Mouse (Mus musculus) midbrain, embryonic 15.5 days (tissue): ENCODE results near the gene Ly6g6d. TPM values are rescaled to one million over a fixed set of nuclear protein-coding genes. Genes with fewer than 3 reads are reported as not detected.
A peak's percentile ranks its signal among the peaks of the same experiment; 100 is the strongest.

Experiments
- ATAC-seq: fragments of 200-750 bp; cut with Nextera tagmentation; replicated peaks from 2 replicates; pipeline ENCODE4 v1.8.0; 2017; ENCODE audit warnings: moderate TSS enrichment
- H3K27ac ChIP-seq: fragments of 300-500 bp; sonication (generic); 2 replicates; pipeline ENCODE4 v1.5.1; 2015; ENCODE audit warnings: mild to moderate bottlenecking, inconsistent platforms
- H3K27me3 ChIP-seq: fragments of 300-500 bp; sonication (generic); replicated peaks from 2 replicates; pipeline ENCODE4 v1.6.1; 2015; ENCODE audit warnings: inconsistent platforms
- H3K36me3 ChIP-seq: fragments of 300-500 bp; sonication (generic); replicated peaks from 2 replicates; pipeline ENCODE4 v1.6.1; 2015; ENCODE audit warnings: inconsistent platforms
- H3K4me1 ChIP-seq: fragments of 300-500 bp; sonication (generic); 2 replicates; pipeline ENCODE4 v1.6.1; 2015; ENCODE audit warnings: inconsistent platforms
- H3K4me2 ChIP-seq: fragments of 300-500 bp; sonication (generic); 2 replicates; pipeline ENCODE4 v1.6.1; 2015; ENCODE audit warnings: inconsistent platforms, mild to moderate bottlenecking, moderate library complexity
- H3K4me3 ChIP-seq: fragments of 300-500 bp; sonication (generic); 2 replicates; pipeline ENCODE4 v1.5.1; 2015; ENCODE audit warnings: mild to moderate bottlenecking, inconsistent platforms
- H3K9ac ChIP-seq: fragments of 300-500 bp; sonication (generic); 2 replicates; pipeline ENCODE4 v1.6.1; 2015; ENCODE audit warnings: mild to moderate bottlenecking, inconsistent platforms
- H3K9me3 ChIP-seq: fragments of 300-500 bp; sonication (generic); 2 replicates; pipeline ENCODE4 v1.6.1; 2016; ENCODE audit warnings: inconsistent platforms
- WGBS: fragments of 180-500 bp; shearing (Covaris S2); methylation state at CpG from one replicate; pipeline ENCODE4 v1.1.7; 2015; ENCODE audit warnings: mixed read lengths; 5-methylcytosine and 5-hydroxymethylcytosine counted together
- polyA plus RNA-seq: library from polyadenylated mRNA; unstranded; fragments of >200 nt; fragmentation: Nextera tagmentation; extraction: Ambion mirVana; gene quantifications from 2 replicates; pipeline ENCODE4 v1.2.1, GENCODE M21; 2015

Gene Ly6g6d
- polyA plus RNA-seq, 1 experiment from 2014 or later: 1.9 TPM

GRCm38 (mm10) chr17:35094475-35095365 lies 16.9 kb upstream of the Ly6g6d start:
- Histone ChIP-seq H3K4me3 (no peak overlapping the region), H3K27ac (no peak overlapping the region), H3K9me3 (no peaks in the 10 kb centered on the region), H3K36me3 (peaks cover 21% of the 10 kb centered on the region), H3K9ac (no peak overlapping the region), H3K4me2 (no peak overlapping the region), H3K4me1 (peaks cover 14% of the 10 kb centered on the region), H3K27me3 (no peaks in the 10 kb centered on the region)
- ATAC-seq: no peak
- WGBS: 94% methylated on average over 15 of the region's 15 CpGs

GRCm38 (mm10) chr17:35092403-35093198 lies 14.7 kb upstream of the Ly6g6d start:
- no peak overlapping the region for H3K9ac ChIP-seq
- H3K9me3 ChIP-seq: no peaks in the 10 kb centered on the region
- no peak overlapping the region for H3K27ac ChIP-seq
- peaks cover 16% of the 10 kb centered on the region for H3K36me3 ChIP-seq
- H3K4me3 ChIP-seq: no peak overlapping the region
- WGBS: 91% methylated on average over 14 of the region's 14 CpGs
- no peak for ATAC-seq
- H3K4me1 ChIP-seq: peaks cover 15% of the 10 kb centered on the region
- H3K4me2 ChIP-seq: no peak overlapping the region
- no peaks in the 10 kb centered on the region for H3K27me3 ChIP-seq

DNA sequence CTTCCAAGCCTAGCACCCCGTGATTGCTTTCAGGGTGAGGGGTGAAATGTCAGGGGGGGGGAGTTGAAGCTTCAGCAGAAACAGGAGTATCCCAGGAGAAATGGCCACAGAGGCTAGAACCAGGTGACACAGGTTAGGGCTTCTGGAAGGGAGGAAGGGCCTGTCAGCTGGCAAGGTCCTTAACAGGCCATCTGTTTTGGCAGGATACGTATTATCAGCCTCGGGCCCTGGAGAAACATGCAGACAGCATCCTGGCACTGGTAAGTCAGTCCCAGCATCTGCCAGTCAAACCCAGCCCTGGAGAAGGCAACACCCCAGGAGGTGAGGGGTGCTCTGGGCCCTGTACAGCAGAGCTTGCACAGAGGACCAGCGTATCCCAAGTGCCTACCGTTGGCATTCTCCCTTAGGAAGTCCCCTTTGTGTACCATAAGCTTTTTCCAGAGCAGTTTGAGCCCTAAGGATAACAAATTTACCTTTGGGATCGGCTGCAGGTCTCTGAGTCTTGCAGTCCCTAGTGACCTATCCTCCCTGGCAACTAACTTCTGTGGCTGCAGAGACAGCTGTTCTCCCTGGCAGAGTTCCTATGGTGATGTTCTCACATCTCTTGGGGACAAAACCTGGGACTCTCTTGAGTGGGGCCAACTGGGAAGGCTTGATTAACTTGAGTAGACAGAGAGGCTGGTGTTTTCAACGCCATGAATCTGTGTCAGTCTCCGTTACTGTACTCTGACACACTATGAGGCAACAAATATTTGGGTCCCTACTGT lies 12.5 kb upstream of the Ly6g6d start:
- no peak for ATAC-seq
- Histone ChIP-seq H3K9me3 (no peaks in the 10 kb centered on the region), H3K4me3 (peak overlapping the region; percentile 73), H3K4me1 (peaks cover 15% of the 10 kb centered on the region), H3K27ac (peak overlapping the region; percentile 100; the same call in 1 of the 2 replicates), H3K27me3 (no peaks in the 10 kb centered on the region), H3K4me2 (peak overlapping the region; percentile 67), H3K9ac (peak overlapping the region; percentile 94), H3K36me3 (peaks cover 4% of the 10 kb centered on the region)
- WGBS: 67% methylated on average over 8 of the region's 8 CpGs

DNA sequence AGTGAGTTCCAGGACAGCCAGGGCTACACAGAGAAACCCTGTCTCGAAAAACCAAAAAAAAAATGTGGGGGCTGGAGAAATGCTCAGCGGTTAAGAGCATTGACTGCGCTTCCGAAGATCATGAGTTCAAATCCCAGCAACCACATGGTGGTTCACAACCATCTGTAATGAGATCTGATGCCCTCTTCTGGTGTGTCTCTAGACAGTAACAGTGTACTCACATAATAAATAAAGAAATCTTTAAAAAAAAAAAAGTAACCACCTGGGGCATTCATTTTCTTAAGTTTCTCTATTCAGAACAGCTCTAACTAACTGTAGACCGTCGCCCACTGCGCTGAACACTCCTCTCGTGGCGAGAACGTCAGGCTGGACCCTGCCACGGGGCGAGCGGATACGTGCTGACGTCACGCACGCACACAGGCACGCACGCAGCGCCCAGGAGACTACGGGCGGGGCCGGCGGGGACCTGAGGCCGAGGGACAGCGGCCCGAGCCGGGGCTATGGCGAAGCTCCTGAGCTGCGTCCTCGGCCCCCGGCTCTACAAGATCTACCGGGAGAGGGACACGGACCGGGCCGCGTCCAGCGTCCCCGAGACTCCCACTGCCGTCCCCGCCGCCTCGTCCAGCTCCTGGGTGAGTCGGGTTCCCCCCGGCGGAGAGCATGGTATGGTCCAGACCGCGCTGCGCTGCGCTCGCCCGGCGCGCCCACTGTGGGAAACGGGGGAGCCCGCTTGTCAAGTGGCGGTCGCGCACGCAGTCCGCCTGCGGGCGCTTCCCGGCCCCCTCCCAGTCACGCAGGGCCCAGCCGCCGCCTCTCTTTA lies 11.2 kb upstream of the Ly6g6d start, which contains the start of gene Abhd16a:
Abhd16a (plus strand) TSS at position 439 of the 820 bp plus-strand sequence.
- H3K4me3 ChIP-seq: peak within 1 kb of the TSS; percentile 73
- no peaks in the 10 kb centered on the region for H3K9me3 ChIP-seq
- H3K4me2 ChIP-seq: peak within 1 kb of the TSS; percentile 67
- no peaks in the 10 kb centered on the region for H3K27me3 ChIP-seq
- peak within 1 kb of the TSS; percentile 100 for H3K27ac ChIP-seq
- H3K36me3 ChIP-seq: no peaks in the 10 kb centered on the region; the same call in 1 of the 2 replicates
- peak within 1 kb of the TSS; percentile 94 for H3K9ac ChIP-seq
- peak; percentile 99 for ATAC-seq
- peaks cover 15% of the 10 kb centered on the region for H3K4me1 ChIP-seq
- 3% methylated on average over 66 of the region's 67 CpGs for WGBS

DNA sequence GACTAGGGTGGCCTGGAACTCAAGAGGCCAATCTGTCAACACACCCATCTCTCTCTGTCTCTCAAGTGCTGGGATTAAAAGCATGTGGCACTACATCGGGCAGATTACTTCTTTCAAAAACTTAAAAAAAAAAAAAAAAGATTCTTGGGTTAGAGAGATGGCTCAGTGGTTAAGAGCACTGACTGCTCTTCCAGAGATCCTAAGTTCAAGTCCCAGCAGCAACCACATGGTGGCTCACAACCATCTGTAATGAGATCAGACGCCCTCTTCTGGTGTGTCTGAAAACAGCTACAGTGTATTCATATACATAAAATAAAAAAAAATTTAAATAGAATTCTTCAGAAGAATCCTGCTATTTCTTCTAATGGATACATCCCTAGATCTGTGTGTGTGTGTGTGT lies 10.3 kb upstream of the Ly6g6d start:
- ATAC-seq: no peak
- 51% methylated on average over 2 of the region's 2 CpGs for WGBS
- no peak overlapping the region for H3K4me2 ChIP-seq
- no peaks in the 10 kb centered on the region for H3K27me3 ChIP-seq
- no peak overlapping the region for H3K27ac ChIP-seq
- H3K4me1 ChIP-seq: peaks cover 15% of the 10 kb centered on the region
- H3K4me3 ChIP-seq: no peak overlapping the region
- no peaks in the 10 kb centered on the region for H3K9me3 ChIP-seq
- no peaks in the 10 kb centered on the region; the same call in 1 of the 2 replicates for H3K36me3 ChIP-seq
- no peak overlapping the region for H3K9ac ChIP-seq

DNA sequence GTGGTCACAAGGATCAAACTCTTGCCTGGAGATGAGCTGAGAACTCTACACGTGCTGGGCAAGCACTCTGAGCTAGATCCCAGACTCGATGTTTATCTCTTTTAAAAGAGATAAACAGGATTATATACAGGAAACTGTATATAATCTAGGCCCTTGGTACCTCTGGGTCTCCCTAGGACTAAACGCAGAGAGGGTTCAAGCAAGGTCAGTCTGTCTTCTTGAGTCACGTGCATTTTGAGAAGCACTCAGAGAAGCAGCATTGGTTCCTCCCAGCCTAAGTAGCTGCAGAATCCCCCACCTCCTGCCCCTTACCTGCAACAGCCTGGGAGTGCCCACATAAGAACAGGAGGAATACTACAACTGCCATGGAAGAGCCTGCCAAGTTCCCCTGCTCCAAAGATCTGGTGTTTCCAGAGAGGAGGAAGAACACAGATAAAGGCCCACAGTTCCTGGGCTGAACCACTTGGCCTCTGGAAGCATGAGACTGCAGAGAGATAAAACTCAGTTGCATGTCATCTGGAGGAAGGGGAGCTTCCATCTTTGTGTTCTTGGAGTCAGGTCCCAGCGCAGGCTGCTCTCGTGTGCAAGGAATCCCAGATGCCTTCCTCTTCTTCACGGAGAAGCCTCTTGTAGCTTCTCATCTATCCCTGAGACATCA lies 7.5 kb upstream of the Ly6g6d start, which contains the start of gene Ly6g6f:
Ly6g6f (minus strand) TSS at position 403 of the 658 bp plus-strand sequence.
- Histone ChIP-seq H3K4me1 (peaks cover 7% of the 10 kb centered on the region), H3K27ac (no peak within 1 kb of the TSS), H3K4me3 (no peak within 1 kb of the TSS), H3K4me2 (no peak within 1 kb of the TSS), H3K27me3 (no peaks in the 10 kb centered on the region), H3K9ac (no peak within 1 kb of the TSS), H3K9me3 (no peaks in the 10 kb centered on the region), H3K36me3 (no peaks in the 10 kb centered on the region)
- no peak for ATAC-seq
- 86% methylated on average over 7 of the region's 7 CpGs for WGBS

DNA sequence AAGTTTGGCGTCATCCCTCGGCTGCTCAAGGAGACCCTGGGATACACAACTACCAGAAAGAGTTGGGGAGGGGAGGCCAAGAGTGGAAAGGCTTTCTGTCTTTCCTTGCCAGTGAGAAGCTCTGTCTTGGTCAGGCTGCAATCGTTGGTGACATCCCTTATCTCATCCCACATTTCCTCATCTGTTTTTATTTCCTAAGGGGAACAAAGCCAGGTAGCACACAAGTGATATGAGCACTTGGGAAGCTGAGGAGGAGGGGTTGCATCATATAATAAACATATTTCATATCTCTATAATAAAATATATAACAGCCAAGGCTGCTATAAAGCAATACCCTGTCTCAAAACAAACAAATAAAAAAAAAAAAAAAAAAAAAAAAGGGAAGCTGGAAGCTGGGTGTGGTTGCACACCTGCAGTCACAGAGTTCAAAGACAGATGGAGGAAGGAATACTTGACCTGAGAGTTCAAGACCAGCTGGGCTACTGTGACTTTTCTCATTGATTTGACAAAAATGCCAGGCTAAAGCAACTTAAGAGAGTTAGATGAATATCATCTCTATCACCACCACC lies 6.1 kb upstream of the Ly6g6d start:
- WGBS: 85% methylated on average over 3 of the region's 3 CpGs
- H3K27me3 ChIP-seq: no peaks in the 10 kb centered on the region
- H3K9me3 ChIP-seq: no peaks in the 10 kb centered on the region
- H3K27ac ChIP-seq: no peak overlapping the region
- H3K4me1 ChIP-seq: no peaks in the 10 kb centered on the region
- no peak overlapping the region for H3K9ac ChIP-seq
- H3K36me3 ChIP-seq: no peaks in the 10 kb centered on the region
- H3K4me3 ChIP-seq: no peak overlapping the region
- H3K4me2 ChIP-seq: no peak overlapping the region
- ATAC-seq: no peak

DNA sequence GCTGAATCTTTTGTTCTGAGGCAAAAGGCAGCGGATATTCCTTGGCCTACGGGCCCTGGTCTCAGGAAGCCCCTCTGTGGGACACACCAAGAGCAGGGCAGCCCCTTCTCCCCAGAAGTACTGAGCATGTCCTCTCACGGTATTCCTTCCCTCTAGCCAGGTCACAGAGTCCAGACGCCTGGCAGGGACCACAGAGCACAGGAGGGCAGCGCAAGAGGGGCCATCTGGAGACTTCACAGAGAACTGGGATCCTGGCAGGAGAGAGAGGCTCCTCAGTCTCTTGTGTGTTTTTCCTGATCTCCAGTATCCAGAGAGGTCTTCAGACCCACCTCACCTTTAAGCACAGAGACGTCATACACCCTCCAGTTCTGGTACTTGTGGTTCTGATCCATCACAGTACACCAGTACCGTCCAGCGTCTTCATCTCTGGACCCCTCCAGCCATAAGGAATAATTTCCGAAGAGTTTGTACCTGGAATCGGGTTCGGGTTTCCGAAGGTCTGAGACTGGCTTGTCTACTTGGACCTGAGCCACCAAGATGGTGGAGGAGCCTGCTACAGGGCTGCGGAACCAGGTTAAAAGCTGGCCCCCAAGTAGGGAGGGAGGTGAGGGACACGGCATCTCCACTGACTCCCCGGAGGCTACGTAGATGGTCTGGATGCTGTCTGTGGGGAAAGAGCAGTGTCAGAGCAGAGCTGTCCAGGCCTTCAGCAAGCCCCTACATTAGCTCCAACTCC lies 5.1 kb upstream of the Ly6g6d start:
- ATAC-seq: no peak

DNA sequence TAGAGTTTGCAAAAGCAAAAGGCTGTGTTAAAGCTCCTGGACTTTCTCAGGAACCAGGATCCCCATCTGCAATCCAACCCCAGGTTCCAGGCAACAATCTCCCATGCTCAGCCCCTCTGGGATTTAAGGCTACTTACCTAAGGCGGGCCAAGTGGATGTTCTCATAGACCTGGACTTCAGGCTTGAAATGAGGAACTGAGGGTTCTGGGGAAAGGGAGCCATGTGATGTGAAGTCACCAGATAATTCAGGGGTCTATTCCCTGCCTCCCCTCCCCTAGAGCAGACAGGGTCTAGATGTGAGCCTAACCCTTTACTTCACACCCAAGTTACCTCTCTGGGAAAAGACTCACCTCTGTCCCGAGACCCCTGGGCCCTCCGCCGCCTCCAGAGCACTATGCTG lies 2.8 kb upstream of the Ly6g6d start:
- Histone ChIP-seq H3K27ac (no peak overlapping the region), H3K4me2 (no peak overlapping the region), H3K27me3 (no peaks in the 10 kb centered on the region), H3K4me3 (no peak overlapping the region), H3K9ac (no peak overlapping the region), H3K36me3 (no peaks in the 10 kb centered on the region), H3K9me3 (no peaks in the 10 kb centered on the region), H3K4me1 (peaks cover 11% of the 10 kb centered on the region; the same call in 1 of the 2 replicates)
- ATAC-seq: no peak
- WGBS: 87% methylated on average over 4 of the region's 4 CpGs

More for the DNA sequence above, 5.1 kb upstream of the Ly6g6d start:
- no peak overlapping the region for H3K27ac ChIP-seq
- 83% methylated on average over 16 of the region's 16 CpGs for WGBS
- H3K4me2 ChIP-seq: no peak overlapping the region
- no peaks in the 10 kb centered on the region for H3K36me3 ChIP-seq
- H3K4me3 ChIP-seq: no peak overlapping the region
- no peak overlapping the region for H3K9ac ChIP-seq
- no peaks in the 10 kb centered on the region for H3K9me3 ChIP-seq
- peaks cover under 1% of the 10 kb centered on the region; the same call in 1 of the 2 replicates for H3K4me1 ChIP-seq
- H3K27me3 ChIP-seq: no peaks in the 10 kb centered on the region

DNA sequence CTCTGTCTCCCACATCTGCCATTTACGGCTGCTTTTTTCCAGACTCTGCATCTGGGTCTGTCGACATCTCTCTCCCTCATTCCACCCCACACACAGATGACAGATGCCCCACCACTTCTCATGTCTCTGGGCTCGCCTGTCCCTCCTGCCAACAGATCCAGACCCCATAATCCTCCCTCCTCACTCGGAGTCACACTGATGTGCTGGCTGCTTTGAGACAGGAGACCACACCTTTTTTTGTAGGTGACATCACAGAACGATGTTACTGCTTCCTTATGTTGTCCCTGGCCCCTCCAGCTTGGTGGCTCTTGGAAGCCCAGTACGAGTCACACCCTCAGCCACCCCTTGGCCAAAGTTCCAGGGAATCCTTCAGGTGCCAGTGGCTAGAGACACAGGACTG lies 2.4 kb upstream of the Ly6g6d start:
- Histone ChIP-seq H3K4me1 (peaks cover 11% of the 10 kb centered on the region; the same call in 1 of the 2 replicates), H3K9me3 (no peaks in the 10 kb centered on the region), H3K4me2 (no peak overlapping the region), H3K4me3 (no peak overlapping the region), H3K27me3 (no peaks in the 10 kb centered on the region), H3K36me3 (no peaks in the 10 kb centered on the region), H3K9ac (no peak overlapping the region), H3K27ac (no peak overlapping the region)
- 62% methylated on average over 6 of the region's 6 CpGs for WGBS
- ATAC-seq: no peak
